Mouse (Mus musculus): ENCODE results near the gene Pcbp3. TPM values are rescaled to one million over a fixed set of nuclear protein-coding genes. Genes with fewer than 3 reads are reported as not detected.

The Pcbp3 gene
- total and polyA plus RNA-seq, 3 experiments, result 3.8 to 4.9 (median 3.8) TPM

GRCm38 (mm10) chr10:76898428-76898827, 63.3 kb downstream of the Pcbp3 start:
- Histone ChIP-seq H3K4me1 (ENCODE audit: control insufficient read depth, insufficient read depth, low read length) (peaks cover 6% of the 10 kb centered on the region), H3K36me3 (ENCODE audit: control insufficient read depth, insufficient read depth, low read length) (no peaks in the 10 kb centered on the region), H3K27ac (no peak overlapping the region), H3K4me3 (no peak overlapping the region), H3K27me3 (ENCODE audit: control insufficient read depth, insufficient read depth, low read length) (no peaks in the 10 kb centered on the region), H3K9ac (ENCODE audit: low read depth, low read length) (no peak overlapping the region), H3K79me2 (replicated peaks; ENCODE audit: control insufficient read depth, insufficient read depth, low read length) (no peaks in the 10 kb centered on the region)
- intact Hi-C loops (cut with DNase I), result no loop called here
- DNase-seq, result no peak
- TF ChIP-seq CTCF (IDR thresholded peaks at IDR 0.05) (no peak), POLR2A (IDR thresholded peaks at IDR 0.05; ENCODE audit: insufficient read depth, low read depth, low read length) (no peak), EP300 (IDR thresholded peaks at IDR 0.05; ENCODE audit: insufficient read depth, low read depth, low read length) (no peak)
- WGBS, result 83% methylated on average over 4 of the region's 4 CpGs

- intact Hi-C loops (cut with DNase I), result no loop called here
- 87% methylated on average over 2 of the region's 2 CpGs for WGBS
- H3K79me2 ChIP-seq (replicated peaks; ENCODE audit: control insufficient read depth, insufficient read depth, low read length), result no peaks in the 10 kb centered on the region
- no peak overlapping the region for H3K4me3 ChIP-seq
- H3K27ac ChIP-seq, result no peak overlapping the region
- no peaks in the 10 kb centered on the region for H3K4me1 ChIP-seq (ENCODE audit: control insufficient read depth, insufficient read depth, low read length)
- TF ChIP-seq POLR2A (IDR thresholded peaks at IDR 0.05; ENCODE audit: insufficient read depth, low read depth, low read length) (no peak), EP300 (IDR thresholded peaks at IDR 0.05; ENCODE audit: insufficient read depth, low read depth, low read length) (no peak), CTCF (IDR thresholded peaks at IDR 0.05) (no peak)
- H3K36me3 ChIP-seq (ENCODE audit: control insufficient read depth, insufficient read depth, low read length), result no peaks in the 10 kb centered on the region
- no peak overlapping the region for H3K9ac ChIP-seq (ENCODE audit: low read depth, low read length)
- no peak for DNase-seq
- no peaks in the 10 kb centered on the region for H3K27me3 ChIP-seq (ENCODE audit: control insufficient read depth, insufficient read depth, low read length)
Observed at GRCm38 (mm10) chr10:76891456-76891855, 70.2 kb downstream of the Pcbp3 start.

- Histone ChIP-seq H3K4me1 (ENCODE audit: control insufficient read depth, insufficient read depth, low read length) (0 out of 2 replicates have a peak, but pooled peaks cover 1% of the 10 kb centered on the region), H3K4me3 (no peak overlapping the region), H3K27ac (no peak overlapping the region), H3K27me3 (ENCODE audit: control insufficient read depth, insufficient read depth, low read length) (no peaks in the 10 kb centered on the region), H3K79me2 (replicated peaks; ENCODE audit: control insufficient read depth, insufficient read depth, low read length) (no peaks in the 10 kb centered on the region), H3K36me3 (ENCODE audit: control insufficient read depth, insufficient read depth, low read length) (no peaks in the 10 kb centered on the region), H3K9ac (ENCODE audit: low read depth, low read length) (no peak overlapping the region)
- 86% methylated on average over 3 of the region's 3 CpGs for WGBS
- DNase-seq, result no peak
- intact Hi-C loops (cut with DNase I), result no loop called here
- TF ChIP-seq POLR2A (IDR thresholded peaks at IDR 0.05; ENCODE audit: insufficient read depth, low read depth, low read length) (no peak), EP300 (IDR thresholded peaks at IDR 0.05; ENCODE audit: insufficient read depth, low read depth, low read length) (no peak), CTCF (IDR thresholded peaks at IDR 0.05) (no peak)
Observed at GRCm38 (mm10) chr10:76883442-76884244, 78.0 kb downstream of the Pcbp3 start.

GRCm38 (mm10) chr10:76882644-76883441, 78.8 kb downstream of the Pcbp3 start:
- 0 out of 2 replicates have a peak, but pooled peaks cover 1% of the 10 kb centered on the region for H3K4me1 ChIP-seq (ENCODE audit: control insufficient read depth, insufficient read depth, low read length)
- H3K27me3 ChIP-seq (ENCODE audit: control insufficient read depth, insufficient read depth, low read length), result no peaks in the 10 kb centered on the region
- intact Hi-C loops (cut with DNase I), result no loop called here
- H3K9ac ChIP-seq (ENCODE audit: low read depth, low read length), result no peak overlapping the region
- H3K79me2 ChIP-seq (replicated peaks; ENCODE audit: control insufficient read depth, insufficient read depth, low read length), result no peaks in the 10 kb centered on the region
- no peak overlapping the region for H3K27ac ChIP-seq
- DNase-seq, result no peak
- 89% methylated on average over 17 of the region's 17 CpGs for WGBS
- H3K4me3 ChIP-seq, result no peak overlapping the region
- H3K36me3 ChIP-seq (ENCODE audit: control insufficient read depth, insufficient read depth, low read length), result no peaks in the 10 kb centered on the region
- TF ChIP-seq EP300 (IDR thresholded peaks at IDR 0.05; ENCODE audit: insufficient read depth, low read depth, low read length), result no peak

GRCm38 (mm10) chr10:76881900-76882299, 79.8 kb downstream of the Pcbp3 start:
- TF ChIP-seq EP300 (IDR thresholded peaks at IDR 0.05; ENCODE audit: insufficient read depth, low read depth, low read length) (no peak), POLR2A (IDR thresholded peaks at IDR 0.05; ENCODE audit: insufficient read depth, low read depth, low read length) (no peak), CTCF (IDR thresholded peaks at IDR 0.05) (no peak)
- Histone ChIP-seq H3K79me2 (replicated peaks; ENCODE audit: control insufficient read depth, insufficient read depth, low read length) (no peaks in the 10 kb centered on the region), H3K4me1 (ENCODE audit: control insufficient read depth, insufficient read depth, low read length) (0 out of 2 replicates have a peak, but pooled peaks cover 1% of the 10 kb centered on the region), H3K4me3 (no peak overlapping the region), H3K27ac (no peak overlapping the region), H3K36me3 (ENCODE audit: control insufficient read depth, insufficient read depth, low read length) (no peaks in the 10 kb centered on the region), H3K27me3 (ENCODE audit: control insufficient read depth, insufficient read depth, low read length) (no peaks in the 10 kb centered on the region), H3K9ac (ENCODE audit: low read depth, low read length) (no peak overlapping the region)
- intact Hi-C loops (cut with DNase I), result no loop called here
- 46% methylated on average over 5 of the region's 5 CpGs for WGBS
- DNase-seq, result no peak

GRCm38 (mm10) chr10:76875310-76875709, 86.4 kb downstream of the Pcbp3 start:
- whole genome bisulfite sequencing, result 84% methylated on average over 6 of the region's 6 CpGs
- peaks cover 2% of the 10 kb centered on the region for H3K4me1 ChIP-seq (ENCODE audit: control insufficient read depth, insufficient read depth, low read length)
- no peaks in the 10 kb centered on the region for H3K27me3 ChIP-seq (ENCODE audit: control insufficient read depth, insufficient read depth, low read length)
- H3K4me3 ChIP-seq, result no peak overlapping the region
- no peaks in the 10 kb centered on the region for H3K36me3 ChIP-seq (ENCODE audit: control insufficient read depth, insufficient read depth, low read length)
- DNase-seq, result no peak
- H3K9ac ChIP-seq (ENCODE audit: low read depth, low read length), result no peak overlapping the region
- no peaks in the 10 kb centered on the region for H3K79me2 ChIP-seq (replicated peaks; ENCODE audit: control insufficient read depth, insufficient read depth, low read length)
- no peak for TF ChIP-seq POLR2A (IDR thresholded peaks at IDR 0.05; ENCODE audit: insufficient read depth, low read depth, low read length)
- TF ChIP-seq CTCF (IDR thresholded peaks at IDR 0.05), result no peak
- TF ChIP-seq EP300 (IDR thresholded peaks at IDR 0.05; ENCODE audit: insufficient read depth, low read depth, low read length), result no peak
- intact Hi-C loops (cut with DNase I), result no loop called here
- no peak overlapping the region for H3K27ac ChIP-seq

Data from heart, adult 2 months (tissue).